Mouse (Mus musculus) forebrain, embryonic 12.5 days (tissue): ENCODE measurements around the gene Slc2a4. TPM values are rescaled to one million over a fixed set of nuclear protein-coding genes. Genes with fewer than 3 reads are reported as not detected.

Experiments used
- ATAC-seq: fragments of 200-750 bp; cut with Nextera tagmentation; 2 replicates; pipeline ENCODE4 v1.8.0; 2017; ENCODE audit warnings: moderate TSS enrichment; ENCODE audit not compliant: low FRiP score
- H3K27ac ChIP-seq: fragments of 300-500 bp; sonication (generic); 2 replicates; pipeline ENCODE4 v1.5.1; 2016; ENCODE audit warnings: mild to moderate bottlenecking
- H3K27me3 ChIP-seq: fragments of 300-500 bp; sonication (generic); 2 replicates; pipeline ENCODE4 v1.6.1; 2016; ENCODE audit warnings: mild to moderate bottlenecking
- H3K36me3 ChIP-seq: fragments of 300-500 bp; sonication (generic); replicated peaks from 2 replicates; pipeline ENCODE4 v1.6.1; 2016; ENCODE audit warnings: mild to moderate bottlenecking
- H3K4me1 ChIP-seq: fragments of 300-500 bp; sonication (generic); 2 replicates; pipeline ENCODE4 v1.6.1; 2016
- H3K4me2 ChIP-seq: fragments of 300-500 bp; sonication (generic); 2 replicates; pipeline ENCODE4 v1.6.1; 2016; ENCODE audit warnings: mild to moderate bottlenecking, moderate library complexity
- H3K4me3 ChIP-seq: fragments of 300-500 bp; sonication (generic); replicated peaks from 2 replicates; pipeline ENCODE4 v1.5.1; 2016; ENCODE audit warnings: mild to moderate bottlenecking
- H3K9ac ChIP-seq: fragments of 300-500 bp; sonication (generic); 2 replicates; pipeline ENCODE4 v1.6.1; 2016; ENCODE audit warnings: mild to moderate bottlenecking
- H3K9me3 ChIP-seq: fragments of 300-500 bp; sonication (generic); 2 replicates; pipeline ENCODE4 v1.6.1; 2016
- WGBS: fragments of 180-500 bp; shearing (Covaris S2); methylation state at CpG from one replicate; pipeline ENCODE4 v1.1.7; 2016; 5-methylcytosine and 5-hydroxymethylcytosine counted together
- microRNA-seq: library from miRNA; unstranded; fragments of <30 nt; microRNA quantifications from one replicate; pipeline ENCODE4, GENCODE M21; 2017
- polyA plus RNA-seq: library from polyadenylated mRNA; unstranded; fragments of >200 nt; fragmentation: Nextera tagmentation; extraction: Ambion mirVana; gene quantifications from 2 replicates; pipeline ENCODE4 v1.2.1, GENCODE M21; 2016

Gene Slc2a4
- polyA plus RNA-seq, 1 experiment from 2014 or later: 13.3 TPM

DNA sequence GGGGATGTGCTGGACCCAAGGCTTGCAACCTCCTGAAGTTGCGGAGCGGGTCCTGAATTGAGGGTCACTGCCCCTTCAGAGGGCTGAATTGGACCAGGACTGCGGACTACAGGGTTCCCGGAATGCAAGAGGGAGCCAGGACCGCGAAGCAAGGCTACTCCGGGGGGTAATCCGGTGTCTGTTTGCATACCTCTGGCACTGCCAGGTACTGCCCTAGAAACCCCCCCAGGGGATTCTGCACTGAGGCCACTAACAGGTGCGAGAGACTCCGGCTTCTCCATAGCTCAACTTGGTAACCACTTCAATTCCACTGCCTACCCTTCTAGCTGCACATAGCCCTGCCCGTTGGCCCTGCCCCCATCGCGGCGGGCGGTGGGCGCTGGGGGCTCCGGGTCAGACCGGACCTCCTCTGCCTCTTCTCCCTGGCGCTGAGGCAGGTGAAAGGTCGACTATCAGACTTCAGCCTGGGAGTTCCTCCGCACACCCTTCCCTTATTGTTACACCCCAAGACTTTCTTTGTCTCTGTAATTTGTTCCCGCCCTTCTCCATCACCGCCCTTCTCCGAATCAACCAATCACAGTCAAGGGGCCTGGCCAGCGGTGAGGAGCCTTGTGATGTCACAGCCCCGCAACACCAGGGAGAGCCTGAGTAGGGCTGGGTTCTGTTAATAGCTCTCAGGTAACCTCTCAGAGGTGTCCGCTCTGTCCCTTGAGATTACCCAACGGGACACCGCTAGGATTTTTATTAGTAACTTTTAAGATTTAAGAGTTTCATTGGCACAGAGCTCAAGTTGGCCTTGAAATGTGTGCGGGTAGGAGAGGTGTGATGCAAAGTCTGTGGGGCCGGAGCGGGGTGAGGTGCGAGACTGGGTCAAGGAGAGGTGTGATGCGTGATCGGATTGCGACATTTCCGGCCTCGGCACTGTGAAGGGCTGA lies 47.2 kb downstream of the Slc2a4 start, which contains the start of the genes 2810408A11Rik and Neurl4:
TSS of gene 2810408A11Rik (minus strand) at position 517 of the 935 bp plus-strand sequence.
TSS of gene Neurl4 (plus strand) at position 602 of the 935 bp plus-strand sequence.
- peak; percentile 94 for ATAC-seq
- Histone ChIP-seq H3K9me3 (no peaks in the 10 kb centered on the region), H3K36me3 (peaks cover 33% of the 10 kb centered on the region), H3K9ac (peak within 1 kb of the TSS; percentile 94), H3K4me1 (peaks cover 37% of the 10 kb centered on the region), H3K4me3 (peak within 1 kb of the TSS; percentile 96), H3K27me3 (no peaks in the 10 kb centered on the region), H3K4me2 (peak within 1 kb of the TSS; percentile 93), H3K27ac (peak within 1 kb of the TSS; percentile 98)
- WGBS: under 1% methylated on average over 38 of the region's 38 CpGs

DNA sequence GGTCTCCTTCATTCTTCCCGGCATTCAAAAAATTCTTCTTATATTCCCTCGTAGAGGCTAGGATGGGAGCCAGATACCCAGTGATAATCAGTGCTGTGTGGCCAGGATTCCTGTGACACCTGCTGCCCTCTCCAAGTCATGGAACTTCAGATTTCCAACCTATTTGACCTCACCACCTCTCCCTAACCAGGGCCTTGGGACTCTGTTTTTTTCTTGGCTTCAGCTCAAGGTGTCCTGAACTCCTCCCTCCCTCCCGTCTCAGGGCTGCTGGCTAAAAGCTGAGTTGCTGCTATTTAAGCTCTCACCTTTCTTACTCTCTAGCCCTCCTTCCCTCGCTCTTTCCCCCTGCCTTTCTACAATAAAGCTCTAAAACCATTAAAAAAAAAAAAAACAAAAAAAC lies 48.1 kb downstream of the Slc2a4 start:
- 25% methylated on average over 4 of the region's 4 CpGs for WGBS
- Histone ChIP-seq H3K4me2 (peak overlapping the region; percentile 93), H3K9me3 (no peaks in the 10 kb centered on the region), H3K27me3 (no peaks in the 10 kb centered on the region), H3K27ac (no peak overlapping the region), H3K4me3 (peak overlapping the region; percentile 96), H3K4me1 (peaks cover 37% of the 10 kb centered on the region), H3K36me3 (peaks cover 25% of the 10 kb centered on the region), H3K9ac (peak overlapping the region; percentile 94)
- no peak for ATAC-seq

DNA sequence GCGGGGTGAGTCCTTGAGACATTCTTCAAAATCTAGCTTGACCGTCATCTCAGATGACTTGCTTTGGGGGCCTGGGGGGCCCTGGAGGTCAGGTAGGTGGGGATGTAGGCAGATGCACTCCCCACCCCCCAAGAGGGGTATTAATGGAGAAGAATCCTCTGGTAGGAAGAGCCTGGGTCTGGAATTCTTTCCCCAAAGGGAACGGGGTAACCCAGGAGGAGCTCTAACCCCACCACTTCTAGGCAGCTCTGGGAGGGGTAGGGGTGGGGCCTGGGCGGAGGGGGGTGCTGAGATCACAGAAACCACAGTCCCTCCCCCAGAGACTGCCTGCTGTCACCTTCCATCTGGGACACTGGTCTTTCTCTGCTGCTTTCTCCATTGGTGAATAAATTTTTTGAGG lies 52.7 kb downstream of the Slc2a4 start, which contains the start of gene Acap1:
TSS of gene Acap1 (minus strand) at position 249 of the 400 bp plus-strand sequence.
- H3K27ac ChIP-seq: no peak within 1 kb of the TSS
- ATAC-seq: no peak
- WGBS: 74% methylated on average over 4 of the region's 4 CpGs
- H3K9me3 ChIP-seq: no peaks in the 10 kb centered on the region
- no peaks in the 10 kb centered on the region for H3K27me3 ChIP-seq
- H3K4me1 ChIP-seq: peaks cover 20% of the 10 kb centered on the region
- no peak within 1 kb of the TSS for H3K4me2 ChIP-seq
- no peak within 1 kb of the TSS for H3K4me3 ChIP-seq
- H3K36me3 ChIP-seq: peaks cover 4% of the 10 kb centered on the region; the same call in 1 of the 2 replicates
- H3K9ac ChIP-seq: no peak within 1 kb of the TSS

DNA sequence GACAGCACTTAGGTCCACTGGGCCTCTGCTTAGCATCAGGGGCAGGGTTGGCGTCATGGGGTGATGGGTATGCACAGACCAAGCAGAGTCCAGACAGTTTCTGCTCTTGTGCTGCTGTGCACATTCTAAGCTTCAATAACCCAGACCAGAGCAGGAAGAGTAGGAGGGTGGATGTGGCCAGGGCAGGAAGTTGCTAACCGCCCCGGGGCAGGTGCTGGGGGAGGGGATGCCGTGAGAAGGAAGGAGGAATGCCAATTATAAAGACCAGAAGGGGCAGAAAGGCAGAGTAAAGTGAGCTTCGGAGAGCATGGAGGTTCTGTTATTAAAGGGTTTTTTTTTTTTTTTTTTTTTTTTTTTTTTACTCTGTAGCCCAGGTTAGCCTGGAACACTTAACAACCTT lies 53.3 kb downstream of the Slc2a4 start:
- Histone ChIP-seq H3K9me3 (no peaks in the 10 kb centered on the region), H3K4me3 (no peak overlapping the region), H3K27me3 (no peaks in the 10 kb centered on the region), H3K9ac (no peak overlapping the region), H3K4me1 (peaks cover 17% of the 10 kb centered on the region), H3K27ac (no peak overlapping the region), H3K36me3 (peaks cover 4% of the 10 kb centered on the region; the same call in 1 of the 2 replicates), H3K4me2 (no peak overlapping the region)
- 86% methylated on average over 5 of the region's 5 CpGs for WGBS
- no peak for ATAC-seq

Small RNAs within 50 kb of the gene (microRNA-seq; reads per million reads assigned to microRNA genes)
- not detected for gene Gm44349

Other genes starting within 250 kb of the Slc2a4 start
- gene Polr2a, start 189.6 kb downstream of the Slc2a4 start, polyA plus RNA-seq: 31.3 and 35.4 TPM in 2 replicates
- gene Slc35g3, start 186.2 kb downstream of the Slc2a4 start, polyA plus RNA-seq: 0.13 and 0.33 TPM in 2 replicates
- 1.3 and 1.5 TPM in 2 replicates for gene Zbtb4, start 182.3 kb downstream of the Slc2a4 start, polyA plus RNA-seq
- gene Chrnb1, start 152.2 kb downstream of the Slc2a4 start, polyA plus RNA-seq: 1.2 and 1.8 TPM in 2 replicates
- gene Fgf11, start 146.3 kb downstream of the Slc2a4 start, polyA plus RNA-seq: 2.6 and 3.2 TPM in 2 replicates
- gene Tmem102, start 142.6 kb downstream of the Slc2a4 start, polyA plus RNA-seq: 0.76 and 1.3 TPM in 2 replicates
- not detected in 2 replicates for gene Gm39566, start 132.9 kb downstream of the Slc2a4 start, polyA plus RNA-seq
- gene Spem2, start 129.7 kb downstream of the Slc2a4 start, polyA plus RNA-seq: not detected in 2 replicates
- gene Spem1, start 126.0 kb downstream of the Slc2a4 start, polyA plus RNA-seq: 0.24 and 0.26 TPM in 2 replicates
- 13.3 and 14.0 TPM in 2 replicates for gene Nlgn2, start 110.4 kb downstream of the Slc2a4 start, polyA plus RNA-seq
- gene Tmem256, start 109.7 kb downstream of the Slc2a4 start, polyA plus RNA-seq: 285 and 294 TPM in 2 replicates
- 55.1 and 56.3 TPM in 2 replicates for gene Plscr3, start 101.8 kb downstream of the Slc2a4 start, polyA plus RNA-seq
- 0.14 and 0.60 TPM in 2 replicates for gene Tnk1, start 89.5 kb downstream of the Slc2a4 start, polyA plus RNA-seq
- not detected in 2 replicates for gene Tmem95, start 70.2 kb downstream of the Slc2a4 start, polyA plus RNA-seq
- gene Kctd11, start 66.8 kb downstream of the Slc2a4 start, polyA plus RNA-seq: 1.7 and 2.5 TPM in 2 replicates
- 0.47 and 0.83 TPM in 2 replicates for gene Acap1, start 52.6 kb downstream of the Slc2a4 start, polyA plus RNA-seq
- gene 2810408A11Rik, start 47.2 kb downstream of the Slc2a4 start, polyA plus RNA-seq: 22.4 TPM in 2 replicates
- gene Neurl4, start 47.1 kb downstream of the Slc2a4 start, polyA plus RNA-seq: 18.9 and 19.3 TPM in 2 replicates
- gene Gps2, start 34.3 kb downstream of the Slc2a4 start, polyA plus RNA-seq: 95.8 and 99.1 TPM in 2 replicates
- gene Eif5a, start 26.2 kb downstream of the Slc2a4 start, polyA plus RNA-seq: 1,678 TPM in 2 replicates
- 7.4 and 8.9 TPM in 2 replicates for gene Ybx2, start 12.4 kb downstream of the Slc2a4 start, polyA plus RNA-seq
- 5.7 and 7.0 TPM in 2 replicates for gene Cldn7, start 16.6 kb upstream of the Slc2a4 start, polyA plus RNA-seq
- 19.9 and 20.7 TPM in 2 replicates for gene Ctdnep1, start 33.0 kb upstream of the Slc2a4 start, polyA plus RNA-seq
- 129 and 141 TPM in 2 replicates for gene Elp5, start 34.3 kb upstream of the Slc2a4 start, polyA plus RNA-seq
- gene Gabarap, start 43.0 kb upstream of the Slc2a4 start, polyA plus RNA-seq: 527 and 539 TPM in 2 replicates
- 91.3 and 99.1 TPM in 2 replicates for gene Phf23, start 47.6 kb upstream of the Slc2a4 start, polyA plus RNA-seq
- 45.2 and 46.6 TPM in 2 replicates for gene Dvl2, start 52.4 kb upstream of the Slc2a4 start, polyA plus RNA-seq
- 43.5 and 48.4 TPM in 2 replicates for gene Acadvl, start 67.2 kb upstream of the Slc2a4 start, polyA plus RNA-seq
- 20.3 and 24.9 TPM in 2 replicates for gene Dlg4, start 68.8 kb upstream of the Slc2a4 start, polyA plus RNA-seq
- gene Asgr1, start 105.9 kb upstream of the Slc2a4 start, polyA plus RNA-seq: 0.63 and 0.75 TPM in 2 replicates
- gene Asgr2, start 144.5 kb upstream of the Slc2a4 start, polyA plus RNA-seq: not detected in 2 replicates
- not detected in 2 replicates for gene Mgl2, start 182.1 kb upstream of the Slc2a4 start, polyA plus RNA-seq
- gene Clec10a, start 208.0 kb upstream of the Slc2a4 start, polyA plus RNA-seq: 0.17 and 0.33 TPM in 2 replicates